Mouse (Mus musculus) thymus, adult 2 months (tissue): ENCODE measurements around the gene Stra6. TPM values are rescaled to one million over a fixed set of nuclear protein-coding genes. Genes with fewer than 3 reads are reported as not detected.

ENCODE experiments used
- DNase-seq: peaks from one replicate; pipeline ENCODE4 v3.0.0; 2021
- H3K27ac ChIP-seq: fragments of 200-500 bp; 2 replicates; pipeline ENCODE4 v1.5.1; 2012; ENCODE audit warnings: low read length, control low read depth; ENCODE audit not compliant: control insufficient read depth, insufficient read depth
- H3K27me3 ChIP-seq: fragments of 200-500 bp; 2 replicates; pipeline ENCODE4 v1.6.1; 2012; ENCODE audit warnings: mild to moderate bottlenecking, low read length, moderate library complexity, mixed read lengths; ENCODE audit not compliant: control insufficient read depth, insufficient read depth
- H3K36me3 ChIP-seq: fragments of 200-500 bp; 2 replicates; pipeline ENCODE4 v1.6.1; 2012; ENCODE audit warnings: mild to moderate bottlenecking, low read length, moderate library complexity; ENCODE audit not compliant: control insufficient read depth, insufficient read depth
- H3K4me1 ChIP-seq: fragments of 200-500 bp; replicated peaks from 2 replicates; pipeline ENCODE4 v1.6.1; 2012; ENCODE audit warnings: low read length; ENCODE audit not compliant: control insufficient read depth, insufficient read depth
- H3K4me3 ChIP-seq: fragments of 200-500 bp; 2 replicates; pipeline ENCODE4 v1.5.1; 2012; ENCODE audit warnings: mild to moderate bottlenecking, low read length, control low read depth, moderate library complexity; ENCODE audit not compliant: control insufficient read depth, insufficient read depth
- CTCF ChIP-seq: fragments of 200-500 bp; IDR thresholded peaks from 2 replicates; pipeline ENCODE4 v1.5.1; 2012; ENCODE audit warnings: mild to moderate bottlenecking, control low read depth, low read length, moderate library complexity, borderline replicate concordance; ENCODE audit not compliant: control insufficient read depth, poor library complexity, insufficient read depth; ENCODE audit errors: extremely low read depth
- POLR2A ChIP-seq: fragments of 200-500 bp; IDR thresholded peaks from 2 replicates; pipeline ENCODE4 v1.6.1; 2012; ENCODE audit warnings: mild to moderate bottlenecking, low read length, control low read depth, moderate library complexity; ENCODE audit not compliant: control insufficient read depth, poor library complexity, insufficient read depth; ENCODE audit errors: extremely low read depth
- WGBS: fragments of 180-500 bp; shearing (Covaris S2); methylation state at CpG from one replicate; pipeline ENCODE4 v1.1.7; 2018; 5-methylcytosine and 5-hydroxymethylcytosine counted together
- polyA plus RNA-seq: library from polyadenylated mRNA; depleted of rRNA; stranded (reverse); fragments of >200 nt; gene quantifications from 2 replicates; pipeline ENCODE4 v1.2.3, GENCODE M21; 2012

The Stra6 gene
- polyA plus RNA-seq, 1 experiment: 6.1 TPM

DNA sequence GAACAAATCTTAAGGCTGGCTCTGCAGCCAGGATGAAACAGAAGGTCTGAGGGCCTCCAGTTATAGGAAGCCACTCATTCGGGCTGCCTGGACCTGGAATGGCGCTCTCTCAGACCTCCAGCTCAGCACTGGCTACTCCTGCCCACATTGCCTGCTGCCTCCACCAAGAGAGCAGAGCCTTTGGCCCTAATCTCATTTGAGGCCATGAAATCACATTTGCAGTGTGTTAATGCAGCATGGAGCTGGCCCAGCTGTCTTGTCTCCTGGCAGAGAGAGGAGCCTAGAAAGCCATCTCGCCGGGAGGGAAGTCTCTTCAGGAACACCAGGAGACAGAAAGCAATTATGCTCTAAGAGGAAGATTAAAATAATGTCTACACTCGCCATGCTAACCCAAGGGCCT is 43.9 kb downstream of the Stra6 start:
- H3K4me3 ChIP-seq: no peak overlapping the region
- H3K4me1 ChIP-seq: peaks cover 18% of the 10 kb centered on the region
- 89% methylated on average over 5 of the region's 5 CpGs for WGBS
- no peaks in the 10 kb centered on the region for H3K36me3 ChIP-seq
- H3K27me3 ChIP-seq: no peaks in the 10 kb centered on the region
- H3K27ac ChIP-seq: no peak overlapping the region
- no peak for DNase-seq
- TF ChIP-seq POLR2A: no peak
- TF ChIP-seq CTCF: no peak

DNA sequence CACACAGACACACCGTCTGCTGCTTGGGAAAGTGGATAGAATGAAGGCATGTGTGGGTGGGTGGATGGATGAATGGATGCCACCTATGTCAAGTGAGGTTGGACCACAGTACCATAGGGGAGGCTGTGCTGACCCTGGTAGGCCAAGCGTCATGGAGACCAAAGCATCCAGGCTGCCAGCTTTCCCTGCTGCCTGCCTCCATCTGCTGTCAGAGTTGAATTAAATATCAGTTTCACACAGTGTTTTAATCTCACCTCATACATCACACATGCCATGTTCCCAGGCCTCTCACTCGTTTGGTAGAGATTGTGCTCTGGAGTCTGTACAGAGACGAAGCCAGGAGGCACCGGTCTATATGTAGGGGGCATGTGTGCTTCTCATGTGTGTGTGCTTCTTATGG is 47.2 kb downstream of the Stra6 start:
- TF ChIP-seq POLR2A (no peak), CTCF (no peak)
- WGBS: 91% methylated on average over 5 of the region's 5 CpGs

GRCm38 (mm10) chr9:58111431-58111830 is 47.8 kb downstream of the Stra6 start:
- H3K4me1 ChIP-seq: peaks cover 48% of the 10 kb centered on the region
- peak; percentile 19 for DNase-seq
- H3K27ac ChIP-seq: no peak overlapping the region
- WGBS: 55% methylated on average over 6 of the region's 6 CpGs
- no peaks in the 10 kb centered on the region; the same call in 1 of the 2 replicates for H3K27me3 ChIP-seq
- no peak overlapping the region for H3K4me3 ChIP-seq
- TF ChIP-seq POLR2A: no peak
- no peak for TF ChIP-seq CTCF
- H3K36me3 ChIP-seq: no peaks in the 10 kb centered on the region

More for the DNA sequence above, 47.2 kb downstream of the Stra6 start:
- no peaks in the 10 kb centered on the region; the same call in 1 of the 2 replicates for H3K27me3 ChIP-seq
- H3K4me3 ChIP-seq: no peak overlapping the region
- H3K4me1 ChIP-seq: peaks cover 43% of the 10 kb centered on the region
- DNase-seq: no peak
- H3K36me3 ChIP-seq: no peaks in the 10 kb centered on the region
- no peak overlapping the region for H3K27ac ChIP-seq

GRCm38 (mm10) chr9:58112321-58112751 is 48.7 kb downstream of the Stra6 start:
- H3K36me3 ChIP-seq: no peaks in the 10 kb centered on the region
- no peak overlapping the region for H3K27ac ChIP-seq
- peak; percentile 72 for DNase-seq
- TF ChIP-seq POLR2A (no peak), CTCF (no peak)
- no peak overlapping the region for H3K4me3 ChIP-seq
- H3K27me3 ChIP-seq: no peaks in the 10 kb centered on the region; the same call in 1 of the 2 replicates
- 5% methylated on average over 6 of the region's 6 CpGs for WGBS
- H3K4me1 ChIP-seq: peaks cover 48% of the 10 kb centered on the region

DNA sequence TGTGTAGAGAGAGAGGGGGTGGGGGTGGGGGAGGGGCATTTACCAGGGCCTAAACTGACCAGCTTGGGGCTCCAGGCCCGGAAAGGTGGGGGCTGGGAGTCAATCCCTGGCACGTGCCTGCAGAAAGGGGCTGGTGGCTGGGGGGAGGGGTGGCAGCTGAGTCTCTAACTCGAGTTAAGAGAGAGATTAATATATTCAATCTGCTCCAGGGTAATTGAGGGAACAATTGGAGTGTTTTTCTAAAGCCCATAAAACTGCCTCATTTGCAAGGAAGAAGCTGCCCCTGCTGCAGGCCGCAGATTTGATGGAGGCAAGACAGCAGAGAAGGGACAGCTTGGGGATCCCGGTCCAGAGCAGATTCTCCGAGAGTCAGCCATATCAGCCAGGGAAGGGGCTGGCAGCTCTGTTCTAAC is 49.3 kb downstream of the Stra6 start:
- Histone ChIP-seq H3K27ac (no peak overlapping the region), H3K4me3 (no peak overlapping the region), H3K36me3 (no peaks in the 10 kb centered on the region), H3K27me3 (no peaks in the 10 kb centered on the region; the same call in 1 of the 2 replicates), H3K4me1 (peaks cover 48% of the 10 kb centered on the region)
- WGBS: 27% methylated on average over 6 of the region's 6 CpGs
- TF ChIP-seq POLR2A (no peak), CTCF (no peak)
- peak; percentile 17 for DNase-seq

DNA sequence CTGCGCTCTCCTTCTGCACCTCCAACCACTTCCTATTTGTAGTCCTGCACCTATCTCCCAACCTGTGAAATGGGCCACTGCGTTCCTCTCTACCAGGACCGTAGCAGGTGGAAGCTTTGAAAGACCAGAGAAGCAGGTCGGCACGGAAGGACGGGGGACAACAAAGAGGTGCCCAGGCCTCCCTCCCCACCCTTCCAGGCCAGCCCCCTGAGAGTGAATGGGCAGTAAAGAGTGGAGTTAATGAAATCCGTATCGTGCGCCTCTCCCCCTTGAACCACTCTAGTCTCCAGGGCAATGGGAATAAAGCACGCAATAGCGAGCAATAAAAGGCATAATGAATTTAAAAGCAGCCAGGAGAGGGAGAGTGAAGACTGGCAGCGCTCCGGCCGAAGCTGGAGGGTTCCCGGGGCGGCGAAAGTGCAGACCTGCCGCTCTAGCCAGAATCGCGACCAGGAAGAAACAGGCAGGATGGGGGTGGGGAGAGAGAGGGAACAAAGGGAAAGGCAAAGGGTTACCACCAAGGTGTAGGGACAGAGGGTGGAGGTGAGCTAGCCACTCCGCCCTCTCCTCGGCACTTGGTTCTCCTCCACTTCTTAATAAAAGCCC is 49.8 kb downstream of the Stra6 start:
- Histone ChIP-seq H3K4me3 (peak overlapping the region; percentile 1), H3K36me3 (no peaks in the 10 kb centered on the region), H3K27ac (no peak overlapping the region), H3K4me1 (peaks cover 48% of the 10 kb centered on the region), H3K27me3 (no peaks in the 10 kb centered on the region; the same call in 1 of the 2 replicates)
- whole genome bisulfite sequencing: 14% methylated on average over 22 of the region's 22 CpGs
- TF ChIP-seq POLR2A (no peak), CTCF (no peak)
- DNase-seq: peak; percentile 21
